Mouse (Mus musculus) right cerebral cortex, postnatal 10 days (tissue): Measurements from ENCODE around the gene Olfr56.
"Not testable (repeated sequence)": the region's sequence is repeated elsewhere in the genome, so short reads cannot be mapped to it uniquely, and the experiment has no call there.

ENCODE experiments used
- DNase-seq, 2 experiments: peaks; one replicate each; pipeline ENCODE4 v3.0.0; 2021; ENCODE audit warnings: low spot score in 2 of 2

Gene Olfr56

DNA sequence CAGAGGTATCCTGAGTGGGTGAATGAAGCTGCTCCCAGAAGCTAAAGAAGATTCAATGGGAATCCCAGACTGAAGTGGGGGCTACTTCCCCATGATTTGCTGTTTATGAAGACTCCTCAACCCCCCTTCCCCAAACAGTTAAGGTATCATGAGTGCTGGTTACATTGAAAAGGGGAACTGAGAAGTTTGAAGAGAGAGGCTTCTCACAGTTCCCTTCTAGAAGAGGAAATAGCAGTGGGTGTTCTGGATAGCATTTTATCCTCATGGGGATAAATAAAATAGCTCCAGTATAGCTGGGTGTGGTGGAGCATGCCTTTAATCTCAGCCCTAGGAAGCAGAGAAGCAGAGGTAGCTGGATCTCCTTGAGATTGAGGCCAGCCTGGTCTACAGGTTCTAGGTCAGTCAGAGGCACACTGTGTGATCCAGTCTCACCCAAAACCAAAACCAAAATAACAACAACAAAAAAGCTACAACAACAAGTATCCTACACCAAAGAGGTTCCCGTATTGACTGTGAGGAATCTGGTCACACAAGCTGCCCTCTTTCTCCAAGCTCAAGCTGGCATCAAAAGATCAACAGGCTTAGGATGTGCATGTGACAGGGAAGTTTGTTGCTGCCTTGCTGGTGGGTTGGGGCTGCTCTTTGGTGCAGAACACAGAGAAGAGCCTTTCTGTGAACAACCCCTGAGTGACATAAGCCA is at the start of gene Olfr56:
TSS of gene Olfr56 (plus strand) at position 650 of the 700 bp plus-strand sequence.
- not testable (repeated sequence) for DNase-seq

DNA sequence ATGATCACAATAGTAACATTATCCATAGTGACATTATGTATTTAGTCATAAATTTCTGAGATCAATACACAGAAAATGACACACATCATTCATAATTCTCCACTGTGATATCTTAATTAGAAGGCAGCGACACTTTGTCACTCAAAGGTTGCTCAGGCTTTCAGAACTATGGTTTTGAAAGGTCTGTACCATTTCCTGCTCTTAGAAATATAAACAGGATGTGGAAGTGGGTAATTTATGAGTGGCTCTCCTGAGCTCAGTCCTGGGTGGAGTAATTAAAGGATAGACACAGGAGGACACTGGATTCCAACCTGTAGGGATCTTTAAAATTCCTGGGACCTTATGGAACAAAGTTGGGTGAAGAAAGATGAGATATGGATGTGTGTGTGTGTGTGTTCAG is 45.3 kb upstream of the Olfr56 start:
- DNase-seq, result not testable (repeated sequence)

DNA sequence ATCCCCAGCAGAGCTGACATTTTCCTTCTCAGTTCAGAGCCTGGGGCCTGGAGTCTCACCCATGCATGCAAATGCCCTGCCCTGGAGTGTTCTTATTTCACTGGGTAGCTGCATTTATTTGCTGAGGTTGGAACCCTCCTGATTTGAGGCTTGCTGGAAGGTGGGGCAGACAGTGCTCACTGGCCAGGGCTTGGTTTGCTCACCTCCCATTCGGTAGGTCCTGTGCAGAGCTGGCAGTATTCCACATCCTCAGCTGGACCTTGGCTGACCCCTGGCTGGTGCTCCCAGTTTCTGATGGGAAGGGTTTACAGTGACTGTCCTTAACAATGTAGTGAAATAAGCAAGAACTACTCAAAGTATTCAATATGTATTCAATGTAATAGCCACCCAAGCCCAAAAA is 44.8 kb upstream of the Olfr56 start:
- DNase-seq, result not testable (repeated sequence)

DNA sequence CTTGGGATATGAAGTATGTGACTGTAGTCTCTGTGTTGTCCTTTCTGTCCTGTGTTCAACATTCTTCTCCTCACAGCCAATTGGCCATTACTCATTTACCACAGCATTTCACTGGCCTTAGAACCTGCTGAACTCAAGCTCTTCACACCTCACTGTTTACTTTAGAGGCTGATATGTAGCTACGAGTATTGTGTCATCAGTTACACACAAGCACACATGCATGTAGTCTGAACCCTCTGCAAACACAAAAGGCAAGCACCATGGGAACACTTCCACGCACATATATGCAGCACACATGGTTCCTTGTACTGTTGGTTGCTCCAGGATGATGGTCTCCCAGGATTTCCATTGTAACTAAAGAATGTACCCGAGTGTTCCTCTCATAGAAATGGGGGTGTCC is 43.4 kb upstream of the Olfr56 start:
- not testable (repeated sequence) for DNase-seq

DNA sequence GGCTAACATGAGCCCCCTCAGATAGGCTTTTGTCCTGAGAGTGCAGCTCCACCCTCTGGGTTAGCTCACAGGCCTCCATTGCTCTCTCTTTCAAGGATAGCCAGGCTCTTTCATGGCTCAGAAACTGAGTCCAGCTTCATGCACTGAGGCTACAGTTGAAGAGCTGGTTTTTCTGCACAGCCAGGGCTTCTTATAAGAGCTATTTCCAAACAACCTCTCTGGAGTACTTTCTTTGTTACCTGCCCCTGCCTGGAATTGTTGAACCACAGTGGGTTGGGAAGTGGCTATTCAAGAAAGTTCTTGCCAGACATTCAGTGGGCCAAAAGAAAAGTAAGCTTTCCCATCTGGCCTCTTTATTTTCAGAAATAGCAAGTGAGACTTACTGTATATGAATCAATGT is 39.4 kb upstream of the Olfr56 start:
- DNase-seq, result not testable (repeated sequence)

DNA sequence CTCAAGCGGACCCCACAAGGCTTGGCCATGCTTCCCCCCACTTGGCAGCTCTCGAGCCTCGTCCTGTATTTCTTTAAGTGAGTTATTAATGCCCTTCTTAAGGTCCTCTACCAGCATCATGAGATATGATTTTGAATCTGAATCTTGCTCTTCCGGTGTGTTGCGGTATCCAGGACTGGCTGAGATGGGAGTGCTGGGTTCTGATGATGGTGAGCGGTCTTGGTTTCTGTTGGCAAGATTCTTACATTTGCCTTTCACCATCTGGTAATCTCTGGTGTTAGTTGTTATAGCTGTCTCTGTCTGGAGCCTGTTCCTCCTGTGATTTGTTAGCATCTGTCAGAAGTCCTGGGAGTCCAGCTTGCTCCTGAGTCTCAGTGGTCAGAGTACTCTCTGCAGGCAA is 32.6 kb upstream of the Olfr56 start, which contains the start of gene Psme2b:
TSS of gene Psme2b (minus strand) at position 101 of the 400 bp plus-strand sequence.
- not testable (repeated sequence) for DNase-seq

DNA sequence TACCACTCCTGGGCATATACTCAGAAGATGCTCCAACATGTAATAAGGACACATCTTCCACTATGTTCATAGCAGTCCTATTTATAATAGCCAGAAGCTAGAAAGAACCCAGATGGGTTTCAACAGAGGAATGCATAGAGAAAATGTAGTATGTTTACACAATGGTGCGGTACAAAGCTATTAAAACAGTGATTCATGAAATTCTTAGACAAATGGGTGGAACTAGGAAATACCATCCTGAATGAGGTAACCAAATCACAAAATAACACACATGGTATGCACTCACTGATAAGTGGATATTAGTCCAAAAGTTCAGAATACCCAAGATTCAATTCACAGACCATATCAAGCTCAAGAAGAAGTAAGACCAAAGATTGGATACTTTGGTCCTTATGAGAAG is 4.0 kb upstream of the Olfr56 start:
- not testable (repeated sequence) for DNase-seq

DNA sequence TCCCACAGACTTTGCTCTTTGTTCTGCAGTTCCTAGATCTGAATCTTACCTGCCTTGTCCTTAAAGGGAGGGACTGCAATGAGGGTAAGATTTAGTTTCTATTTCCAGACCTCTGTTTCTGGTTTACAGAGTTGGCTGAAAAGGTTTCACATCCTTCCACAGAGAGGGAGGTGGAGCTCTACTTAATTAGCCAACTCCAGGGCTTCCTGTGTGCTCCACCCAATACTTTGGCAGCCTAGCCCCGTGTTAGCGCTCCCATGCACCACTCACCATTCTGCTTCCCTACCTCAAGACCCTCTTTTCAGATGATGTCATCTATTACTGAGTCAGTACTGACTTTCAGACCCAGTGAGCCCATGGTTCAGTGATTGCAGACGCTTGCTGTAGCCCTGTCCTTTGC is 562 bp downstream of the Olfr56 start, which contains the start of gene 9930111J21Rik1:
TSS of gene 9930111J21Rik1 (minus strand) at position 148 of the 400 bp plus-strand sequence.
- not testable (repeated sequence) for DNase-seq

DNA sequence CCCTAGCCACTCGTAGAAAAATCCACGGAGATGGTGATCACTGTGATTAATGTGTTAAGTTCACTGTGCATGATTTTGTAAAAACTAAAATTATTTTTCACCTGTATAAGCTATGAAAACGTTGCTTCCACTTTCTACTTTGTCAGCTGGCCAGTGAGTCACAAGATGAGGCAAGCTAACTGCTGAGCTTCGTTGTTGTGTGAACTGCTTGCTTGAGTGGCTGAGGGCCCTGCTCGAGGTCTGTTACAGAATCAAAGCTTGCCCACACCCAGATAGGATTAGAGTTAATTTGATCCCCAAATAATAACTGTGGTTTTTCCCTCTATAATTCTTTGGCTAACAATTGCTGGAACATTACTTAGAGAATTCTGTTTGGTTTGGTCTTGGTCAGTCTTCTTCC is 1.4 kb downstream of the Olfr56 start:
- not testable (repeated sequence) for DNase-seq

DNA sequence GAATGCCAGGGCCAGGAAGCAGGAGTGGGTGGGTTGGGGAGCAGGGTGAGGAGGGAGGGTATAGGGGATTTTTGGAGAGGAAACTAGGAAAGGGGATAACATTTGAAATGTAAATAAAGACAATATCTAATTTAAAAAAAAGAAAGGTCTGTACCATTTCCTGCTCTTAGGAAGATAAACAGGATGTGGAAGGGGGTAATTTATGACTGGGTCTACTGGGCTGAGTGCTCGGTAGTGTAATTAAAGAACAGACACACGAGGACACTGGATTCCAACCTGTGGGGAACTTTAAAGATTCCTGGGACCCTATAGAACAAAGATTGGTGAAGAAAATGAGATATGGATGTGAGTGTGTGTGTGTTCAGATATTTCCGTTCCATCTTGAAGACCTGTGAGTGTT is 4.2 kb downstream of the Olfr56 start:
- not testable (repeated sequence) for DNase-seq

DNA sequence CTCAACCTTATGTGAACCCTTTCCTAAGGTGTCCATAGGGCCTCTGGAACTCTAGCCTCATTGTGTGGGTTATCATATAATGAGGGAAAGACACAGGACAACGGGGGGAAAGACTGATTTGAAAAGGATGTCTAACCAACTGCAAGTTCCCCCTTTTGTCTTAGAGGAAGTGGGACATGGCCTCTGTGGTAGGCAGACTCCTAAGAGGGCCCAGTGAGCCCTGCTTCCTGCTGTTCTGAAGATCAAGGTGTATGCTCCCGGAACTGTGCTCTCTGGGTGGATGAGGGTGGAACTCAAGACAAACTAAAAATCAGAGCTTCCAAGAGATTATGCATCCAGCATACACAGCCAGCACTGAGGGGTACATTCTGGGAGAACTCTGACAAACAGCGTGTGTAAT is 9.5 kb downstream of the Olfr56 start:
- DNase-seq, result not testable (repeated sequence)

DNA sequence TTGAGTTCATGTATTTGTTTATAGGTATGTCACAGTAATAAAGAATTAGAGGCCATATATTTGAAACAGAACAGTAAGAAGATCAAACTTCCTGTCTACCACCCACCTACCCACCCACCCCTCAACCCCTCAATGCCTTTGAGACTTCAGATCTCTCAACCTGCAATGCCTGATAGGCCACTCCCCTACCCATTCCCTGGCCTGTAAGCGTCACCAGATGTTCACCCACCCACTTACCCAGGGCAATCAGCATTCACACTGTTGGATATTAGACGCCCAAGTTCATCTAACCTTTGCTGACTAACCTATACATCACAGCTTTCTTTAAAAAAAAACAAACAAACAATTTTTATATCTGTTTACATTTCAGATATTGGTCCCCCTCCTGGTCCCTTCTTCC is 11.3 kb downstream of the Olfr56 start:
- DNase-seq, result not testable (repeated sequence)

DNA sequence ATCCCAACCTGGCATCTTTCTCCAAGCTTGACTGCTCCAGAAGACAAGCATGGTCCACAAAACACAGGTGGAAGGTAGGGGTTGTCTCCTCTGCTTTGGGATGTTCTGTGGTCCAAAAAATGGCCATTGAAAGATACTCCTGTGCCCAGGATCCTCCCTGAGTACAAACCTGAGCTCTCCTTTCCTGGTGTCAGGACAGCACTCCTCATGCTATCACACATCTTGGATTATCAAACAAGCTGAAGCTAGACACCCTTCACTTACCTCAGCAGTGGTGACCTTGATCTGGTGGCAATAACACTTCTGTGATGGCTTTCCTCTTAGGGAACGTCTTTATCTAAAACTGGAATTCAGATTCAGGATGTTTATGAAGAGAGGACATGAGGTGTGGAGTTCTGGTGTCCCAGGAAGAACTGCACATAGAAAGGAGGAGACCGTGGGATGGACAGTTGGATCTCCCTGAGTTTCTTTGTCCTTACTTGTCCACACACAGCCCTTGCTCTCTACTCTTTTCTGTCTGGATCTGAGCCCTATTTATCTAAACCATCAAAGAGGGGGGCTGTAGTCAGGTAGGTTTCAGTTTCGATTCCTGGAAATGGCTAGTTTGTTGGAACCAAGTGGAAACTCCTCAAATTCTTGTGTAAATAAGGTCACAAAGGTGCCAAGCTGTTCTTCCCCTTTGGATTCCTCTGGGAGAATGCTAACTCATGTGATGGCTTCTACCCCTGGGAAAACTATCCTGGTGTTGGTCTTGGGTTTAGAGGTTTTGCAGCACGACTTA is 13.2 kb downstream of the Olfr56 start, which contains the start of gene Gm12185:
TSS of gene Gm12185 (minus strand) at position 487 of the 781 bp plus-strand sequence.
- not testable (repeated sequence) for DNase-seq

DNA sequence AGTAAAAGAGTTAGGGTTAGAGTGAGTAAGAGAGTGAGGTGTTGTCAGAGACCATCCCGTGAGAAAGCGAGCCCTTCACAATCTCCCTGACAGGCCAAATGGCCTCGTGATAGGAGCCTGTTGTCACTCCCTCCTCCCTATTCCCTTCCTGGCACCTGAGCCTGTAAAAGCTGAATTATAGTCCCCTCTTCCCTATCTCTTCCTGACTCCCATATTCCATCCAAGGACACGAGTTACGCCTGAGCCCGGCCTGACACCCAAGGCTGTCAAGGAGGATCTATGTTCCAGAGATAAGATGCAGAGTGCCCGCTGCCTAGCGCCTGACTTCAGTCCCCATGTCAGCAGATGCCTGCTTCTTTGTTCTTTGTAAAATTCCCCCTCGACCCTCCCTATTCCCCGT is 14.6 kb downstream of the Olfr56 start:
- not testable (repeated sequence) for DNase-seq

DNA sequence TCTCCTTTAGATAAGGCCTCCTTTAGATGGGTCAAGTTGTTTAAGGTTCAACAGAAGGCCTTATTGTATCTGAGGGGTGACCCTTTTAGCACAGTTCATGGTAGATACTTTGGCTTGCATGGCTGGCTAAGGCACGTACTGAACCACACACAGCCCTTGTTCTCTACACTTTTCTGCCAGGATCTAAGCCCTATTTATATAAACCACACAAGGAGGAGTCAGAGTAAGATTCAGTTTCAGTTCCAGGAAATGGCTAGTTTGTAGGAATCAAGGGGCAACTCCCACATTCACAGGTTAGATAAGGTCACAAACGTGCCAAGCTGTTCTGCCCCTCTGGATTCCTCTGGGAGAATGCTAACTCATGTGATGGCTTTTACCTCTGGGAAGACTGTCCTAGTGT is 15.3 kb downstream of the Olfr56 start, which contains the start of gene Tgtp1:
TSS of gene Tgtp1 (minus strand) at position 155 of the 400 bp plus-strand sequence.
- not testable (repeated sequence) for DNase-seq

DNA sequence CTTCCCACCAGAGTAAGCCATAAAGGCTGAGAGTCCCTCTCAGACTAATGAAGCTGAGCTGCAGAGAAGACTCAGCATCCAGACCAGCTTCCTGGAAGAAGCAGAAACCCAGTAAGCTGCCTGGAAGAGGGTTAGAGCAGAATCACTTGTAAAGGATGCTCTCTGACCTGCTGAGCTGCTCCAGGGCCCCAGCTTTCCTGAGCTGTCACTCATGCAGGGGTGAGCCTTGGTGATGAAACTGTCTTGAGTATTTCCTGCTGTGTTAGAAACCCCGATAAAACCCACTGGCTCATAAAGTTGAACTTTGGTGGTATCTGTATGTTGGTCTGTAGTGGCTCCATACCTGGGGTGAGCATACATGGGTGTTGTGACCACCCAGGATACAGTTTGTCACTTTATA is 21.7 kb downstream of the Olfr56 start:
- DNase-seq, result not testable (repeated sequence)

DNA sequence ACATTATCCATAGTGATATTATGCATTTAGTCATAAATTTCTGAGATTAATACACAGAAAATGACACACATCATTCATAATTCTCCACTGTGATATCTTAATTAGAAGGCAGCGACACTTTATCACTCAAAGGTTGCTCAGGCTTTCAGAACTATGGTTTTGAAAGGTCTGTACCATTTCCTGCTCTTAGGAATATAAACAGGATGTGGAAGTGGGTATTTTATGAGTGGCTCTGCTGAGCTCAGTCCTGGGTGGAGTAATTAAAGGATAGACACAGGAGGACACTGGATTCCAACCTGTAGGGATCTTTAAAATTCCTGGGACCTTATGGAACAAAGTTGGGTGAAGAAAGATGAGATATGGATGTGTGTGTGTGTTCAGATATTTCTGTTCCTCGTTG is 27.6 kb downstream of the Olfr56 start:
- not testable (repeated sequence) for DNase-seq

DNA sequence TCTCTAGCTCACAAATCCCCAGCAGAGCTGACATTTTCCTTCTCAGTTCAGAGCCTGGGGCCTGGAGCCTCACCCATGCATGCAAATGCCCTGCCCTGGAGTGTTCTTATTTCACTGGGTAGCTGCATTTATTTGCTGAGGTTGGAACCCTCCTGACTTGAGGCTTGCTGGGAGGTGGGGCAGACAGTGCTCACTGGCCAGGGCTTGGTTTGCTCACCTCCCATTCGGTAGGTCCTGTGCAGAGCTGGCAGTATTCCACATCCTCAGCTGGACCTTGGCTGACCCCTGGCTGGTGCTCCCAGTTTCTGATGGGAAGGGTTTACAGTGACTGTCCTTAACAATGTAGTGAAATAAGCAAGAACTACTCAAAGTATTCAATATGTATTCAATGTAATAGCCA is 28.1 kb downstream of the Olfr56 start:
- not testable (repeated sequence) for DNase-seq

DNA sequence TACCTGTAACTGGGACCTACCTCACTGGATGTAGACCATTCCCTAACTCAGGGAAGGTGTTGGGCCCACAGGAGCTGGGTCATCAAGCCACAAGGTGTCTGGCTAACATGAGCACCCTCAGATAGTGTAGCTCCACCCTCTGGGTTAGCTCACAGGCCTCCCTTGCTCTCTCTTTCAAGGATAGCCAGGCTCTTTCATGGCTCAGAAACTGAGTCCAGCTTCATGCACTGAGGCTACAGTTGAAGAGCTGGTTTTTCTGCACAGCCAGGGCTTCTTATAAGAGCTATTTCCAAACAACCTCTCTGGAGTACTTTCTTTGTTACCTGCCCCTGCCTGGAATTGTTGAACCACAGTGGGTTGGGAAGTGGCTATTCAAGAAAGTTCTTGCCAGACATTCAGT is 33.4 kb downstream of the Olfr56 start:
- DNase-seq, result not testable (repeated sequence)

DNA sequence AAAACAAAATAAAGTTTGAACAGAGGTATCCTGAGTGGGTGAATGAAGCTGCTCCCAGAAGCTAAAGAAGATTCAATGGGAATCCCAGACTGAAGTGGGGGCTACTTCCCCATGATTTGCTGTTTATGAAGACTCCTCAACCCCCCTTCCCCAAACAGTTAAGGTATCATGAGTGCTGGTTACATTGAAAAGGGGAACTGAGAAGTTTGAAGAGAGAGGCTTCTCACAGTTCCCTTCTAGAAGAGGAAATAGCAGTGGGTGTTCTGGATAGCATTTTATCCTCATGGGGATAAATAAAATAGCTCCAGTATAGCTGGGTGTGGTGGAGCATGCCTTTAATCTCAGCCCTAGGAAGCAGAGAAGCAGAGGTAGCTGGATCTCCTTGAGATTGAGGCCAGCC is 71.4 kb downstream of the Olfr56 start:
- DNase-seq, result not testable (repeated sequence)

DNA sequence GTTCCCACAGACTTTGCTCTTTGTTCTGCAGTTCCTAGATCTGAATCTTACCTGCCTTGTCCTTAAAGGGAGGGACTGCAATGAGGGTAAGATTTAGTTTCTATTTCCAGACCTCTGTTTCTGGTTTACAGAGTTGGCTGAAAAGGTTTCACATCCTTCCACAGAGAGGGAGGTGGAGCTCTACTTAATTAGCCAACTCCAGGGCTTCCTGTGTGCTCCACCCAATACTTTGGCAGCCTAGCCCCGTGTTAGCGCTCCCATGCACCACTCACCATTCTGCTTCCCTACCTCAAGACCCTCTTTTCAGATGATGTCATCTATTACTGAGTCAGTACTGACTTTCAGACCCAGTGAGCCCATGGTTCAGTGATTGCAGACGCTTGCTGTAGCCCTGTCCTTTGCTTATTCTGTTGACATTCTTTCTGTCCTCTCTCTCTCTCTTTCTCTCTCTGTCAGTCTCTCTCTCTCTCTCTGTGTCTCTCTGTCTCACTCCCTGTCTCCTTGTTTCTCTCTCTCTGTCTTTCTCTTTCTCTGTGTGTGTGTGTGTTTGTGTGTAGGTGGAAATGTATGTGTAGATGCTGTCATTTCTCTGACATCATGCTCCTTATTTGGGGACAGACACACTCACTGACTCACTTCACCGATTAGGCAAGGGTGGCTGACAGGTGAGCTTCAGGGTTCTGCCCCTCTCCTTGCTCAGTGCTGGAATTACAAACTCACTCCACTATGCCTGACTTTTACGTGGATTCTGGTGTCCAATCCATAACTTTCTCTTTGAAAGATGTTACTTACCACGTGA is 72.6 kb downstream of the Olfr56 start, which contains the start of gene 9930111J21Rik2:
TSS of gene 9930111J21Rik2 (minus strand) at position 150 of the 799 bp plus-strand sequence.
- DNase-seq, result not testable (repeated sequence)
